Mouse (Mus musculus) lung, postnatal 14 days (tissue): ENCODE data around the gene Rbks.
"Not testable (repeated sequence)": the region's sequence is repeated elsewhere in the genome, so short reads cannot be mapped to it uniquely, and the experiment has no call there.

ENCODE experiments used
- DNase-seq: peaks from one replicate; pipeline ENCODE4 v3.0.0; 2021

Rbks gene

DNA sequence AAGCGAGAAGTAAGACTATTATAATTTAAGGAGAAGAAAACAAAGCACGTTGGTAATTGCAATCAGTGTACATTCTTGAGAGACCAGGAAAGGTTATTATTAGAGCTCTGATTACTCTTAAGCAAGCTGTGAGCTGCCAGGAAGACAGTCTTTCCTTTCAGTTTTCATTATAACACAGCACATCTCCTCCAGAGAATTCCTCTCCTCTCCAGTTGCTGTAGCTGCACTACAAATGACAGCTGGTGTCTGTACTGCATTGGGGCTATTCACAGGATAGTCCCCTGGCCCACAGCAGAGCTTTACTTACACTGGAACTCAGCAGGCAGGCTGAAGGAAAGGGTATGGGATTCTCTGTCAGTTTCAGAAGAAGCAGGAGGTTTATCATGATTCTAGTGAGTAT lies 24.0 kb downstream of the Rbks start:
- no peak for DNase-seq

DNA sequence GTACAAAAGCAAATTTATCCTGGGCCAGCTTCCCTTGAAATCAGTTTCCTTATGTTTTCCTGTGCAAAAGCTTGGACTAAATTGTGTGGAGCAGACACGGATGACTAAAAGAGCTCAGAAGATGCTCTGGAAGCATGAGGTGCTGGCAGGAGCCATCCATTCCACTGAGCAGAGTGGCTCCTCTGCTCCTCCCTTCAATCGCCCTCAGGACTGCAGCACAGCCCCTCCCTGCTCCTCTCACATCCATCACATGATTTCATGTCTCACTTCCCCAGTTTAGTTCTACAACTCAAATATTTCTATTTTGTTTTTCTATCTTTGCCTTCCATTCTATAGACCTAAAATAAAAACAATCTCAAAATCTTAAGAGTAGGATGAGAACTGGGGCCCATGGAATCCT lies 26.3 kb downstream of the Rbks start:
- no peak for DNase-seq

DNA sequence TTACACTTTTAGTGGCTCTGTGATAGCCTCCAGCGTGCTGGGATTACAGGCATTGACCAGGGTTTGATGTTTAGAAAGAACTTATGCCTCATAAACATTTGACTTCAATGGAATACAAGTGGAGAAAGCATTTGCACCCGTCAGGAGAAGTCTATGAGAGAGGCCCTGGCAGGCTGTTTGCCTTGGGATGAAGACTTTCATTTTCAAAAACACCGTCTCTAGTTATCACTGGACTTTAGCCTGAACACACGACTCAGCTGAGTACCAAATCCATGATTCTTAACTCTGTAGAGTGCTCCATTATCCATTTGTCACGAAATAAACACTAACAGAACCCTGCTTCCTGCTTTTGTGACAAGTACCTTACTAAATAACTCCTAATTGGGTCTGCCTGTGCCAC lies 27.4 kb downstream of the Rbks start:
- no peak for DNase-seq

DNA sequence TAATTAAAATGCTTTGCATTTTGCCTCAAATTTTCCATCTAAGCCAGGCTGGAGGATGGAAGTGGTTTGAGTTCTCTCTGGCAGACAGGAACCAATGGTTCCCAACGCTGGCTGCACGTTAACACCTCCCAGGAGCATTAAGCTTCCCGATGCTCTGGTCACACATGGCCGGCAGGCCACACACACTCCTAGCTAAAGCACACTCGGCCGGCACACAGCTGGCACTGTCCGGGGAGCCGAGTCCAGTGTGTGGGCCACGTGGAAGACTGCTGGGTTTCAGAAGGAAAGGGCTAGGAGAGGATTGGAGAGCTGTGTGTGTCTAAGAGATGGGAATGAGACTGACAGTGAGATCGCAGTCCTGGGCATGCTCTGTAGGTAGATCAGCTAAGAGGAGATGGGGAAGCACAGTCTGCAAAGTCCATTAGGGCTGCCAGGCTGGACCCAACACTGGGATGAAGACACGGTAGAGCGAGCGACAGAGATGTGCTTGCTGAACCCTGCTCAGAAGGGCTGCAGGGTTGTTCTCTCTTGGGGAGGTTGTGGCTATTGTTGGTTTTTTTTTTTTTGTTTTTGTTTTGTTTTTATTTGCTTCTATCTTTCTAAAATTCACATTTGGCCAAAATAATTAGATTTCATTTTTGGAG lies 29.0 kb downstream of the Rbks start:
- no peak for DNase-seq

DNA sequence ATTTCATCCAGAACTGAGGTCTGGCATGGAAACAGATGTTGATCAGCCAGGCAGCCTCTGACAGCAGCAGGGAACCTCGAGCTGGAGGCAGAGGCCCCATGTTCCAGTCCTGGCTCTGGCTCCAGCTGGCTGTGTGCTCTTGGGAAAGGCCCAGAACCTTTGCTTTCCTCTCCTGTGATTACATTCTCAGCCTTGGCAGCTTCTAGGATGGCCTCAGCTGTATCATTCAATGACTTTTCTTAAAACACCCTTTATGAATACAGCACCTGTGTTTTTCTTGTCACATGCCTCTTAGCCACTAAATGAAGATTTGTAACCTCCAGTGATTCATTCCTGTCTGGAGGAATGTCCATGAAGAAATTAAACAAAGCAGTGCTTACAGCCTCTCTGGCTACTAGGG lies 31.3 kb downstream of the Rbks start:
- no peak for DNase-seq

DNA sequence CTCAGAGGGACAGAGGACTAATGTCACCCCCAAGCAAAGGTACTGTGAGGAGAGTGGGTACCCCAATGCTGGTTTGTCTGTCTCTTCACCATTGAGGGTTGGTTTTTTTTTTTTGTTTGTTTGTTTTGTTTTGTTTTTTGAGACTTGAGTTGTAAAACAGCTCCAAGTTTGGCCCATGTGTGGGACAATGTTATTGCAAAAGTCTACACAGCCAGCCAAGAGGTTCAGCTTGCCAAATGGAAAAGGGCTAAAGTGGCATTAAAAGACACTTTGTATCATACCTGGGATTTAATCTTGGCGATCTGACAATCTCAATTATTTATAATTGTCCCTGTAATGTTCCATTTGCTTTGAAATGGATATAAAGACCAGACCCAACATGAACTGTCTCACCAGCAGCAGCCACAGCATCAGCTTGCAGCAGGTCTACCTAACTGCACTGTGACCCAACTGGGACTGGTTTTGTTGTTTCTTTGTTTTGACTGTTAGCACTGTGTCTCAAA lies 41.7 kb downstream of the Rbks start:
- no peak for DNase-seq

DNA sequence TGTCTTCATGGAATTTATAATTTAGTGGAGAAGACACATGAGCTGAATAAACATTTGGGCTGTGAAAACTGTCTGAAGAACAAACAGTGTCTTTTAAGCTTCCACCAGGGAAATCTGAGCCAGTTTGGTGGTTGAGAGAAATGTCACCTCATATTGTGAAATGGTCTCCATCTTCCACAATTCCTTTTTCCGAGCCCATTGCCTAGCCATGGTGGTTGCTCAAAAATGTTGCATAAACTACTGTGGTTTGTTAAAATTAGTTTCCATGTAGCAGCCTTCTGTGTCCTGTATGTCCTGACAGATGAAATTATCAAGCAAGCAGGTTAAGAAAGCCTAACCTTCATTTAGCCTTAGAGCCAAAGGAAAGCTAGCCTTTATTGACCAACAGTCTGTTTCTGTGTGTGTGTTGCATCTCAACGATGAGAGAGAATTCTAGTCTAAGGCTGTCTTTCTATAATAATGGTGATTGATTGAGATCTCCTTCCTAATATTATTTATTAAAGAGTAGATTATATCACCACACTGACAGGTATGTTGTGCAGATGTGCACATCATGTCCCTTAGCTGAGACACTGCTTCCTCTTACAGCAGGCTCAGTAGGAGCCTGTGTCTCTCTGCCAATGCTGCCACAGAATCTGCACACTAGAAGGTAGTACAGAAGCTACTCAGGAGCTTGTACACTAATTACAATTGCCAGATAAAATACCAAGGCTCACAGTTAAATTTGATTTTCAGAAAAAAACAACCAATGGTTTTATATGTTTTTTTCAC lies 46.7 kb downstream of the Rbks start:
- no peak for DNase-seq

DNA sequence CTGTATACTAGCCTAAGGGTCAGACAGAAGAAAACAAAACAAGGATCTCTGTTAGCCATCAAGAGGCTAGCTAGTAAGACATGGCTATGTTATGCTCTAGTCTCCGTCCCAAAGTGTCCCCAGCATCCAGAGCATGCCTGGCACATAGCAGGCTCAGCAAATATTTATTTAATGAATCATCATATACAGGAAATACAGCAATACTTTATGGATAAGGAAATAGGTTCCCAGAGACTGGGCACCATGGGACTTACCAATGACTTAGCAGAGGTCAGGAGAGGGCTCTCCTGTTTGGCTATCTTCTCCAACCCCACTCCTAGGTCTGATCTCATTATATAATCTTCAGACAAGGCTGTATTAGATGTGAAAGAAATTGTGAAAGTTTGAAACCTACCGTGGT lies 50.1 kb downstream of the Rbks start:
- no peak for DNase-seq

DNA sequence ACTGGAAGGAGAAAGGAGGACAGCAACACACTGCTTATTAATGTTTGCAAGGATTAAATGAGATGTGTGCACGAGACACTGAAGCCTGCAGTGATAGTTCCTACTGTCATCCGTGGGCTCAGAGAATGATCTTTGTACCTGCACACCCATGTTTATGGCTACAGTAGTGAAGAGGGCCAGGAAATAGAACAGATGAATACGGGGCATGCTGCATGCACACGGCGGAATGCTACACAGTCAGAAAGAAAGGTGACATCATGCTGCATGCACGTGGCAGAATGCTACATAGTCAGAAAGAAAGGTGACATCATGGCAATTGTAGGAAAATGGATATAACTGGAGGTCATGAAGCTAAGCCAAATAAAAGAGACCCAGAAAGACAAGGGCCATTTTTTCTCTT lies 50.9 kb downstream of the Rbks start:
- DNase-seq = no peak

DNA sequence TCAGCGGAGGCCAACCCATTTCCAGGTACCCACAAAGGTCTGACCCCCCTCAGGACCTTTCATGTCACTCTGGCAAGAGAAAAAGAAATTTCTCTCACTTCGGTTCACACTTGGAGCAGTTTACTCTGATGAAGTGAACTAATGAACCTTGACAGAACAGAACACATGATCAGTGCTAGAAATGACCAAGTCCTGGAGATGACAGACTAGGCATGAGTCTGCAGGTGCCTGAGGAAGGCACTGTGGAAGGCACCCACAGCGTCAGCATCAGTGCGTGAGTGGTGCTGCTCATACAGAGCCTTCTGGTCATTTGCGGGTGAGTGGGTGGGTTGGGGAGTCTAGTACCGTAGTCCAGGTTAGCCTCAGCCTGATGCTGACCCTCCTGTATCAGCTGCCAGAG lies 51.6 kb downstream of the Rbks start:
- no peak for DNase-seq

DNA sequence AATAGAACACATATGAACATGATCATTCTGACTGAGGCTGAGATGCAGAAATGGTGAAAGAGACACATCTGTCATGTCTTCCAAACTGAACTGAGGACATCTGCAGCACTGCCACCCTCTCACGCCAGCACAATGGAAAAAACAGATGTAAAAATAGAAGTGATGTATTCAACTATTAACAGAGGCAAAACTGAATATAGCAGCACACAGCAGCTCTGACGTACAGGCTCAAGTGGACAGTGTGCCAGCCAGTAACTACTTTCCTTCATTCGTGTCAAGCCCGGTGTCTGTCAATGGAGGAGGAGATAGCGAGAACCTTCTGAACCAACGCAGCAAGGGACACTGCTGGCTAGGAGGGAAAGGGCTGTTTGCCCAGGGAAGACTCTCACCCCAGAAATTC lies 52.6 kb downstream of the Rbks start:
- DNase-seq = no peak

DNA sequence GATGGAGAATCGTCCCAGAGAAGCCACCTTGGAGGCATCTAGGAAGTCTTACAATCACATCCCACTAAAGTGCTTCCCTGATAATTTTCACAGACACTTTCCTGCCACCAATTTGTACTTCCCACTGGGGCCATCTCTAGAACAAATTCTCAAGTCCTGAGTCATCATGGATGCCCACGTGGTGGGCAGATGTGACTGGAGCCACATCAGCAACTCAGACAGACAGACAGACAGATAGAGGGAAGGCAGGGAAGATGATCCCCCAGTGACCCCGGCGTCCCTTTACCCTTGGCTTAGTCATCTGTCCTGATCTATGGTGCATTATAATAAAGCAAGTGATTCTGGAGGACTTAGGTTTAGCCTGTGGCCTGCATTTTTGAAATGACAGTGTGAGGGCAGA lies 53.2 kb downstream of the Rbks start:
- no peak for DNase-seq

DNA sequence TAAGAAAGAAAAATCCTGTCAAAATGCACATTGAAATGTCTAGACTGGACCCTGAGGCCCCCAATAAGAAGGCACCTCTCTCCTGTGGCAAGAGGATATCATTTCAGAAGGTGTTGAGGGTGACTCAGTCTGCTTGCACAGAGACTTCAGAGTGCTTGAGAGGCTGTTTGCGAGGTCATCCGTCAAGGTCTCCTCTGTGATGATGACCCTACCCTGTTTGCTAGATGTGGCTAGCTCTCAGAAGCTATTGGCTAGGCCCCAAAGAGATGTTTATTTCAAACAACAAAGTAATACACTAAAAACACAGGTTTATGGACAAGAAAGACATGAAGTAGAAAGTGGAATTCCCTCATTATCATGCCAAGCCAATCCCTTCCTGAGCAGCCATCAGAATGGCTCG lies 55.1 kb downstream of the Rbks start:
- no peak for DNase-seq

DNA sequence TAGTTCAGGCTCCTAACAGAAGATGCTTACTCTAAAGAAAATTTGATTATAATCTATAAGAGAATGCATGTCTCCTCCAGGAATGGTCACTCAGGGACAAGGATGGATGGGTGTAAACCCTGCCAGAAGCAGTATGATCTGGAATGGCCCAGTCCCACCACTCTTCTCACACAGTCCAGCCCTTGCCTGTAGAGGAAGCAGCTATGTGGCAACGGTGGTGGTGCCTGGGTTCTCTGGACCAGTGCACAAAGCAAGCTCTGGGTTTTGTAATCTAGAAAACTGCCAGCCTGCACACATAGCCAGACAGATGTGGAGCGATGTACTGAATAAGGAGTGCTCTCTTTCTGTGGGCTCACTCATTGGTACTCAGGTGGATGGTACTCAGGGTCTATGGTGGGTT lies 56.9 kb downstream of the Rbks start:
- no peak for DNase-seq

DNA sequence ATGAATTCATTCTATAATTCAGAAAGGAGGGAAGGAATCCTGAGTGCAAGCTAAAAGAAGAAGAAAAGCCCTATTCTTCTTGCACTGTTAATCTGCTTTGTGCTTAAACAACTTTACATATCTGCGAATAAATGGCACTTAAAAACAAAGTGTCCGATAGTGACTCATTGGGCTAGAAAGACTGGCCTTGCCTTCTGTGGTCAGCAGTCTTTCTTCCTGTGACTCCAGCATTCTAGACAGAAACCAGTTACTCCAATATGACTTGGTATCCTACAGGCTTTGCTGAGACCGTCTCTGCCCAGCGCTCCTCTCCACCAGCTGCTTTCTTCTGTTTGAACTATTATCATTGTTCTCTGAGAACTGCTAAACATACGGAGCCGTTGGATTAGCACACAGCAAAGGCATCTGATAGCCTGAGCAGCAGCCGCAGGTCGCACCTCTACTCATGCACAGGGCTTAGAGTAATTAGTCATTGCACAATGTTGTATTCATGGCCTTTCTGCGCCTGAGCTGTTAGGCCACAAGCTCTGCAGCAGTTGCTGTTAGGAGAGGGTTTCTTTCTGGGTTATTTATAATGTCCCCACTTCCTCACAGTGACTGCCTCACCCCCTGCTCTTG lies 60.7 kb downstream of the Rbks start:
- DNase-seq = no peak

DNA sequence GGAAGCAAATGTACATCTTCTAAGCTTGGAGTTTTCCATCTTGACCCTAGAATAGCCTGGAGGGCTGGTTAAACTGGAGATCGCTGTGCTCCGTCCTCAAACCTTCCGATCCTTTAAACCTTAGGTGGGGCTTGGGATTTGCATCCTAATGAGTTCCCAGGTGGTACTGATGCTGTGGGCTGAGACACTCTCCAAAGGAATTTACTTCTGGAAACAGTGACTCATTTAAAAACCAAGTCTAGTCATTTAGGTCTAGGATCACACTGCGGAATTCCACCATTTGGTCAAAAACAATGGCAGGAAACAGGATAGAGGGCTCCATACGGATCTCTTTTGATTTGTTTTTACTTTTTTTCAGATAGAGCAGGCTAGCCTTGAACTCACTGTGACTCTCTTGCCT lies 62.7 kb downstream of the Rbks start:
- no peak for DNase-seq

DNA sequence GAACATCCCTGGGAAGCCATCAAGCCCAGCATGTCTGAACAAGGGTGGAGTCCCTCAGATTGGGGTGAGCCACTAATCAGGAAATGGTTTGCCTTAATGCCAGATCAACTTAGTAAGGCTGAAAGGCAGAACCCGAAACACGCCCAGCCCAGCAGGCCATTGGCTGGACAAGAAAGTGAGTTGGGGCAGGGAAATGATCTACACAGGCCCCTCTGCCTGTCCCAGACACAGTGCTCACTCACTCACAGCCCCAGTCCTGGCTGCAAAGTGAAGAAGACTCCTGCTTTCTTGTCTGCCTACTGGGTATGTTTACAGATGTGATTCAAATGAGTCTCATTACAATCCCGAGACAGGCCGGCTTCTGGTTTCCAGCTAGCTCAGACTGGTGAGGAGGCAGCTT lies 63.3 kb downstream of the Rbks start:
- no peak for DNase-seq

DNA sequence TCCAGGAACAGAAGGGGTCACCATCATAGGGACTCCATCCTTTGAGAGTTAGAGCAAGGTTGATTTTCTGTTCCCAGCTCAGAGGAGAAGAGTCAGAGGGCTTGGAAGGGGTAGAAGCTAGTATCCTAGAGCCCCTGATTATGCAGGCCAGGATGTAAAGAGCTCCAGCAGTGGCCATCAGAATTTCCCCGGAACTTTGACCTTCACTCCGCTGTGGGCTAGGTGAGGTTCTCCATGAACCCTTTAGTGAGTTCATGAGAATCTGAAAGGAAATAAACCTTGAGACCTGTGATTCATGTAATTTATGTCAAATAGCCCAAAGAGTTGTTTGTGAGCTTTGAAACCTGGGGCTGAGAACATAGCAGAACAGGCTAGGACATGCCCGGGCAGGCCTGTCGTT lies 66.3 kb downstream of the Rbks start:
- DNase-seq = not testable (repeated sequence)

DNA sequence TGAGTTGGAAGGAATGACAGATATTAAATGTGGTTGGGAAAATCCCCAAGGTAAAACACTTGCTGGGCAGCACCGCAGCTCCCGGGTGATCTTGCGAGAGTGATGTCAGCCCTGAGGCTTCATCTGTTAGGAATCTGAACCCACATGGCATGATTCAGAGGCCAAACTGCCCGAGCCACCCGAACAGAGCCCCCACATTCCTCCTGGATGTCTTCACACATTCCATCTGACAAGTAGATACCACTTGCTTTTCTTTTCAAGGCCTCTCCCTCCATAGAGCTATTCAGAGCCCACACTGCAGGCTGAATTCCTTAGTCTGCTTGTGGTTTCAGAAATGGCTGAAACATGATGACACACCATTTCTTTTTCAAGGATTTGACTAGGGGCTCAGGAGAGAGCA lies 67.4 kb downstream of the Rbks start:
- DNase-seq = peak; percentile 30

DNA sequence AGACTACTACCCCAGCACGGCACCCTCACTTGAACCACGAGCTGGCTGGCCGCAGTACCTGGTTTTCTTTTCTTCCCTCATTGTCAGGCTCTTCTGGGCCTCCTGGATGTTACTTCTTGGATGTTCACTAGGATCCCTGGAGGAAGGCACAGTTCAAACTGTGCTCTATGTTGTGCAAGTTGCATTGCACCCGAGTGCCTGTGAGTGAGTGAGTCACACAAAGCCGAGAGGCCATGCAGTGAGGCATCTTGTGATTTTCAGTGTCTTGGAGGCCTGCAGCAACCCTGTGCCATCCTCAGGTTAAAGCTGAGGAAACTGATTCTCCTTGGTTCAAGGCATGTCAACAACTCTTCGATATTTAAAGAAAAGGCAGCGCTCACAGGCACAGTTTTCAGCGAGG lies 68.9 kb downstream of the Rbks start:
- no peak for DNase-seq

DNA sequence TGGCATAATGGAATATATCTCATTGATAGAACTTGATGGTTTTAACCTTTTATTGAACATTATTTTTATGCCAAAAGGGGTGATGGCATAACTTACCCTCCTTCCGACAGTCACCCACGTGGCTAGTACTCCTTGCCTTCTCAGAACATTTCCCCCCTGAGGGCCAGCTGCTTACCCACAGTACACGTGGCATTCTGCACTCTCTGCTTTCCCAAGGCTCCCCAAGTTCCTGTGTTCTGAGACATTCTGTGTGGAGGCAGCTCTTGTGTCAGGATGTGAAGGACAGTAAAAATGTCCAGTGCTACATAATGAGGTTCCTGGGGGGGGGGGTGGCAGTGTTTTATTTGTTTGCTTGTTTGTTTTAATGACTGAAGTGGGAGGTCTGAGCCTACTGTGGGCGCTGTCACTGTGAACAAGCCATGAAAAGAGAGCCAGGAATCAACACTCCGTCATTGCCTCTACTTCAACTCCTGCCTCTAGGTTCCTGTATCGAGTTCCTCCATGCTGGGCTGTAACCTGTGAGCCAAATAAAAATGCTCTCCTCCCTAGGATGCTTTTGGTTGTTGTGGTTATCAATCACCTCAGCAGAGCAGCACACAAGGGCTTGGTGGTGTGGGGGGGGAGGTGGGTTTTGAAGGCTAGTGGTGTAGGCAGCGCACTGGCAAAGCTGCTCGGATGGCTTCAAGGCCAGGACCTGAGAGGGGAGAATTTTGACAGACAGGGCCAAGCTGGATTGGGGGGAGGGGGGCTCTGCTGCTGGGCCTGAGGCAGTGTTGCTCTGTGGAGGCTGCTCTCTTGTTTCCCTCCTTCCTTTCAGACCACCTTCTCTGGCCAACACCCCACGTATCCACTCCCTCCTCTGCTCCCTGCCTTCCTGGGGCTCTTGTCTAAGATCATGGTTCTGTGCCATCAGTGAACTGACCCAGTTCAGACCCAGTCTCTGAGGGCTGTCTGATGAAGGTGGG lies 69.6 kb downstream of the Rbks start:
- no peak for DNase-seq

DNA sequence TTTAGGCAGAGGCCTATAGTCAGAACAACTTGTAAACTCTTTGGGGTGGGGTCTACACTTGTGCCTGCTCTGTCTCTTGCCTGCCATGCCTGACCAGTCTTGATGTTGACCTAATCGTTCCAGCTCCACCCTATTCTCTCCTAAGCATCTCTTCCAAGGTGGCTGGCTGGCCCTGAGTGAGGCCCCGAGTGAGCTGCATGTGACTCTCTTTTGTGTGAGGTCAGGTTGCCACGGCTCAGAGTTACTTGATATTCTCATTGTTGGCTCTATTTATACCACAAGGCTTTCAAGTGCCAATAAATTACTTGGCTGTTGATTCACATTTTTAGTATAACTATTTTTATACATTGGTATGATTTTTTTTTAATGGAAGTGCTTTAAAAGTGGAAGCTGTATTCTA lies 70.3 kb downstream of the Rbks start:
- DNase-seq = no peak

DNA sequence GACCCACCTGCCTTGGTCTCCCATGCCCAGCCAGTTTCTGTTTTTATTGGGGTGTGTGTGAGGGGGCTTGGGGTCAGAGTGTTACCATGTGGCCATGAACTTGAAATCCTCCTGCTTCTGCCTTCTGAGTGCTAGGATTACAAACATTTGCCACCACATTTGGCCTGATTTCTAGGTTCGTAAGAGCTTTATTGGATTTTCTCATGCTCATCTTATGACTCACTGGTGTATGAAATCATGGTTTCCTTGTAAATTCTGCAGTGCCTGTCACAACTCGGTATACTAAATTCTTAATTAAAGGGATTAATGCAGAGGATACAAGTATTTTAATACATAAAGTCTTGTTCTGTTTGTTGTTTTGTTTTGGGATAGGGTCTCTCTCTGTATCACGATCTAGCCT lies 77.1 kb downstream of the Rbks start:
- no peak for DNase-seq
